Mouse (Mus musculus) CH12.LX (cell line): ENCODE measurements around the gene Foxo1. TPM values are rescaled to one million over a fixed set of nuclear protein-coding genes. Genes with fewer than 3 reads are reported as not detected.

ENCODE experiments used
- DNase-seq: peaks from one replicate; pipeline ENCODE4 v3.0.0-alpha.2; 2013; ENCODE audit errors: extremely low read depth
- H3K27ac ChIP-seq: 2 replicates; pipeline ENCODE4 v1.5.1; 2012; ENCODE audit warnings: low read depth, mild to moderate bottlenecking, control low read depth, moderate library complexity; ENCODE audit not compliant: insufficient read depth
- H3K27me3 ChIP-seq: replicated peaks from 2 replicates; pipeline ENCODE3; 2012; ENCODE audit warnings: inconsistent platforms
- H3K36me3 ChIP-seq, 2 experiments: replicated peaks in 1 of 2; 2 replicates each; pipeline versions ENCODE3 to v1.6.1; 2012; ENCODE audit warnings: inconsistent platforms in 1 of 2, low read length in 1 of 2, mild to moderate bottlenecking in 1 of 2, mixed read lengths in 1 of 2, moderate library complexity in 1 of 2; ENCODE audit not compliant: control insufficient read depth in 1 of 2, insufficient read depth in 1 of 2
- H3K4me1 ChIP-seq, 2 experiments: 2 replicates each; pipeline ENCODE4 v1.6.1; 2012; ENCODE audit warnings: inconsistent platforms in 1 of 2, moderate library complexity in 1 of 2; ENCODE audit not compliant: insufficient read depth in 2 of 2, control insufficient read depth in 1 of 2
- H3K4me2 ChIP-seq: 2 replicates; pipeline ENCODE4 v1.6.1; 2012; ENCODE audit warnings: low read depth, mild to moderate bottlenecking, control low read depth; ENCODE audit not compliant: poor library complexity, insufficient read depth, severe bottlenecking
- H3K4me3 ChIP-seq, 3 experiments: fragments of 150-350 bp in 1 of 3; sonication (generic) in 1 of 3; replicated peaks in 1 of 3; 2 replicates each; pipeline versions ENCODE3 to v1.5.1; 2011 to 2012; ENCODE audit warnings: low read depth in 2 of 3, low read length in 2 of 3, mild to moderate bottlenecking in 2 of 3, moderate library complexity in 2 of 3, control low read depth in 1 of 3, improper control_type of control experiment in 1 of 3, inconsistent platforms in 1 of 3, mixed read lengths in 1 of 3; ENCODE audit not compliant: poor library complexity in 1 of 3
- H3K79me2 ChIP-seq: replicated peaks from 2 replicates; pipeline ENCODE4 v1.6.1; 2012; ENCODE audit warnings: mild to moderate bottlenecking, moderate library complexity; ENCODE audit not compliant: control insufficient read depth, poor library complexity, insufficient read depth, severe bottlenecking; ENCODE audit errors: extremely low read depth
- H3K9ac ChIP-seq: 2 replicates; pipeline ENCODE4 v1.6.1; 2012; ENCODE audit warnings: low read depth, mild to moderate bottlenecking, control low read depth, moderate library complexity; ENCODE audit not compliant: insufficient read depth
- H3K9me3 ChIP-seq: replicated peaks from 2 replicates; pipeline ENCODE3; 2012; ENCODE audit warnings: low read length, inconsistent platforms, mixed read lengths
- BHLHE40 ChIP-seq: IDR thresholded peaks from 2 replicates; pipeline ENCODE4 v1.6.1; 2011; ENCODE audit warnings: mild to moderate bottlenecking, low read depth, low read length, improper control_type of control experiment
- CHD1 ChIP-seq: IDR thresholded peaks from 2 replicates; pipeline ENCODE4 v1.6.1; 2012; ENCODE audit warnings: low read depth, low read length, improper control_type of control experiment, inconsistent platforms
- CHD2 ChIP-seq: IDR thresholded peaks from 2 replicates; pipeline ENCODE4 v1.6.1; 2011; ENCODE audit warnings: low read length, improper control_type of control experiment
- ELF1 ChIP-seq: IDR thresholded peaks from 2 replicates; pipeline ENCODE4 v1.6.1; 2014; ENCODE audit warnings: low read depth, mild to moderate bottlenecking, inconsistent platforms, low read length, improper control_type of control experiment
- EP300 ChIP-seq: IDR thresholded peaks from 2 replicates; pipeline ENCODE4 v1.6.1; 2011; ENCODE audit warnings: low read length, improper control_type of control experiment
- GABPA ChIP-seq: IDR thresholded peaks from 2 replicates; pipeline ENCODE4 v1.6.1; 2012; ENCODE audit warnings: low read depth, low read length, improper control_type of control experiment, inconsistent platforms; ENCODE audit not compliant: insufficient replicate concordance
- HCFC1 ChIP-seq: IDR thresholded peaks from 2 replicates; pipeline ENCODE4 v1.6.1; 2012; ENCODE audit warnings: low read depth, mild to moderate bottlenecking, inconsistent platforms, low read length, improper control_type of control experiment
- IRF4 ChIP-seq: IDR thresholded peaks from 2 replicates; pipeline ENCODE4 v1.6.1; 2014; ENCODE audit warnings: low read depth, mild to moderate bottlenecking, inconsistent platforms, low read length, improper control_type of control experiment
- JUN ChIP-seq: IDR thresholded peaks from 2 replicates; pipeline ENCODE4 v1.6.1; 2011; ENCODE audit warnings: low read depth, mild to moderate bottlenecking, low read length, improper control_type of control experiment, moderate library complexity; ENCODE audit not compliant: insufficient read depth
- KAT2A ChIP-seq: IDR thresholded peaks from 2 replicates; pipeline ENCODE4 v1.6.1; 2012; ENCODE audit warnings: low read length, improper control_type of control experiment, inconsistent platforms; ENCODE audit not compliant: insufficient replicate concordance
- MAZ ChIP-seq: IDR thresholded peaks from 2 replicates; pipeline ENCODE4 v1.6.1; 2012; ENCODE audit warnings: low read depth, mild to moderate bottlenecking, inconsistent platforms, low read length, improper control_type of control experiment, moderate library complexity
- MXI1 ChIP-seq: IDR thresholded peaks from 2 replicates; pipeline ENCODE4 v1.6.1; 2011; ENCODE audit warnings: mild to moderate bottlenecking, low read depth, low read length, improper control_type of control experiment
- MYC ChIP-seq: IDR thresholded peaks from 2 replicates; pipeline ENCODE4 v1.6.1; 2011; ENCODE audit warnings: low read depth, mild to moderate bottlenecking, improper control_type of control experiment, low read length
- NELFE ChIP-seq: IDR thresholded peaks from 2 replicates; pipeline ENCODE4 v1.6.1; 2011; ENCODE audit warnings: low read depth, low read length, improper control_type of control experiment
- POLR2A ChIP-seq: IDR thresholded peaks from 2 replicates; pipeline ENCODE4 v1.6.1; 2011; ENCODE audit warnings: low read depth, mild to moderate bottlenecking, improper control_type of control experiment, low read length
- SIN3A ChIP-seq: IDR thresholded peaks from 2 replicates; pipeline ENCODE4 v1.6.1; 2012; ENCODE audit warnings: low read length, improper control_type of control experiment, inconsistent platforms
- TBP ChIP-seq: conservative IDR thresholded peaks from 2 replicates; pipeline ENCODE4 v1.6.1; 2011; ENCODE audit warnings: low read depth, low read length, improper control_type of control experiment
- TCF12 ChIP-seq: IDR thresholded peaks from 2 replicates; pipeline ENCODE4 v1.6.1; 2014; ENCODE audit warnings: low read depth, mild to moderate bottlenecking, inconsistent platforms, low read length, improper control_type of control experiment
- UBTF ChIP-seq: IDR thresholded peaks from 2 replicates; pipeline ENCODE4 v1.6.1; 2012; ENCODE audit warnings: low read depth, mild to moderate bottlenecking, inconsistent platforms, low read length, improper control_type of control experiment, moderate library complexity
- USF1 ChIP-seq: IDR thresholded peaks from 2 replicates; pipeline ENCODE4 v1.6.1; 2014; ENCODE audit warnings: low read depth, mild to moderate bottlenecking, inconsistent platforms, low read length, improper control_type of control experiment
- ZC3H11A ChIP-seq: IDR thresholded peaks from 2 replicates; pipeline ENCODE4 v1.6.1; 2012; ENCODE audit warnings: low read depth, mild to moderate bottlenecking, inconsistent platforms, low read length, improper control_type of control experiment
- ZKSCAN1 ChIP-seq: IDR thresholded peaks from 2 replicates; pipeline ENCODE4 v1.6.1; 2012; ENCODE audit warnings: low read depth, inconsistent platforms, low read length, improper control_type of control experiment, borderline replicate concordance
- ZNF384 ChIP-seq: IDR thresholded peaks from 2 replicates; pipeline ENCODE4 v1.6.1; 2012; ENCODE audit warnings: low read depth, low read length, improper control_type of control experiment, inconsistent platforms
- dilution Hi-C: fragments of 300-500 bp; cut with MboI; formaldehyde crosslinking; loops from 2 replicates; pipeline ENCODE4 v1.14.3; 2020; ENCODE audit warnings: low sequenced_read_pairs; ENCODE audit not compliant: extremely low pct_unique_long_range_greater_than_20kb, extremely low pct_ligation_motif_present
- in situ Hi-C: fragments of 300-500 bp; cut with MboI; formaldehyde crosslinking; loops from 3 replicates; pipeline ENCODE4 v1.14.3; 2019; ENCODE audit warnings: low sequenced_read_pairs, low pct_ligation_motif_present, low pct_unique_long_range_greater_than_20kb, mixed read lengths
- polyA plus RNA-seq: library from polyadenylated mRNA; unstranded; fragments of >175 nt; gene quantifications from 2 replicates; pipeline ENCODE4 v1.2.1, GENCODE M21; 2012; ENCODE audit warnings: low read depth; ENCODE audit not compliant: insufficient read length
- total RNA-seq, 2 experiments: library from RNA; depleted of rRNA; stranded (reverse); fragments of 300-350 nt in 1 of 2; fragments of >200 nt in 1 of 2; gene quantifications; 2 replicates each; pipeline ENCODE4 v1.2.3; 2012 to 2014

Foxo1 gene
- total and polyA plus RNA-seq, 3 experiments, result 0.79 to 6.9 (median 1.2) TPM

DNA sequence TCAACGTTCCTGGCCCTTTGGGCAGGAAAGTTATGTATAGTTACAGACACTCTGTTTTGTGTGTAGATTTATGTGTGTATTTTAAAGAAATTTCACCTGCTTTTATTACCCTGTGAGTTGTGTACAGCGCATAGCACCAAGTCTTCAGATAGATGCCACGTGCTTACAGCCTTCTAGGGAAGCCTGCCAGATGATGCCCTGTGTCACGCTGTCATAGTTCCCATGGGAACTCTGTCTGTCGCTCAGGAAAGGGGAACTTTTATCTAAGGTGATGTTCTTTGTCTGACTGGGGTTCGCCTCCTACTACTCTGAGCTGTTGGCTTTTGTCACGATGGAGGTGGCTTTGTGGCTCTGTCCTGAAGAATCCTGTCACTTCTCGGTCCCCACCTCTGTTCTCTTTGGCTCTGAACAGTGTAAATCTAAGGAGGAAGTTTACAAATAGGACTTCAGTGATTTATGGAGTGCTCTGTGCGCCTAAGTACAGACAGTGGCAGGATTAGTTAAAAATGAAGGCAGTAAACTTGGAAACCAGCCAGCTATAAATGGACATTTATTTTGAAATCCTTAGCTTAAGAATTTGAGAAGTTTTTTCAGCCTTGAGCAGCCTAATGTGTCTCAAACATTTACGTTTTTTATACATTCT, 80.0 kb downstream of the Foxo1 start:
- DNase-seq, result peak; percentile 25
- dilution Hi-C loops, result no loop called here

DNA sequence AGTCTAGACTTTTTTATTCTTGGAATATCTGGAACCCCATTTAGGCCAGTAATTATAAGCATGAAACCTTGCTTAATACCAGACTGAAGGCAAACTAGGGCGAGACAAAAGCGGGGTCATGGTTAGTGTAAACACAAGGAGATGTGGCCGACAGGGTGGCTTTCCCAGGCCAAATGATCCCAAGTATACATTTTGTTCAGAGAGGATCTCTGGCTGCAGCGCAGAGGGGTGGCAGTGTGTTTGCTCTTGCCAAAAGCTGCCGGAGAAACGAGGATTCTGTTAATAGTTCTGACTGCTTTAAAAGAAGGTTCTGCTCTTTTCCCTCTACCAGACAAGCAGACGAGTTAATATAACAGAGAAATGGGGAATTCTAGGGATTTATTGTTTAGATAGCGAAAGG, 82.5 kb downstream of the Foxo1 start:
- in situ Hi-C loops (no loop called here), dilution Hi-C loops (no loop called here)
- no peak overlapping the region for H3K9ac ChIP-seq
- no peak overlapping the region for H3K27ac ChIP-seq
- peaks cover 0 to 27% of the 10 kb centered on the region in 2 experiments; a peak in 2 of 4 replicates for H3K4me1 ChIP-seq
- H3K4me3 ChIP-seq, result no peak overlapping the region
- H3K79me2 ChIP-seq, result no peaks in the 10 kb centered on the region; the same call in 1 of the 2 replicates
- no peaks in the 10 kb centered on the region for H3K27me3 ChIP-seq
- DNase-seq, result no peak
- no peak overlapping the region for H3K4me2 ChIP-seq
- peaks cover 14 to 36% of the 10 kb centered on the region in 2 experiments for H3K36me3 ChIP-seq
- no peaks in the 10 kb centered on the region for H3K9me3 ChIP-seq
- TF ChIP-seq CHD1, result no peak
- TF ChIP-seq CHD2, result no peak
- no peak for TF ChIP-seq JUN

More for the DNA sequence above, 80.0 kb downstream of the Foxo1 start:
- TF ChIP-seq IRF4, result no peak
- no peak for TF ChIP-seq UBTF
- TF ChIP-seq GABPA, result no peak
- TF ChIP-seq, all 38 proteins: peak for 0
- in situ Hi-C loops, result no loop called here
- H3K9me3 ChIP-seq, result no peaks in the 10 kb centered on the region
- no peaks in the 10 kb centered on the region for H3K27me3 ChIP-seq
- H3K36me3 ChIP-seq, result peaks cover 16 to 45% of the 10 kb centered on the region in 2 experiments
- H3K4me2 ChIP-seq, result no peak overlapping the region
- H3K27ac ChIP-seq, result no peak overlapping the region
- H3K79me2 ChIP-seq, result no peaks in the 10 kb centered on the region; the same call in 1 of the 2 replicates
- no peak overlapping the region for H3K9ac ChIP-seq
- peaks cover 0 to 38% of the 10 kb centered on the region in 2 experiments; a peak in 2 of 4 replicates for H3K4me1 ChIP-seq
- H3K4me3 ChIP-seq, result no peak overlapping the region

DNA sequence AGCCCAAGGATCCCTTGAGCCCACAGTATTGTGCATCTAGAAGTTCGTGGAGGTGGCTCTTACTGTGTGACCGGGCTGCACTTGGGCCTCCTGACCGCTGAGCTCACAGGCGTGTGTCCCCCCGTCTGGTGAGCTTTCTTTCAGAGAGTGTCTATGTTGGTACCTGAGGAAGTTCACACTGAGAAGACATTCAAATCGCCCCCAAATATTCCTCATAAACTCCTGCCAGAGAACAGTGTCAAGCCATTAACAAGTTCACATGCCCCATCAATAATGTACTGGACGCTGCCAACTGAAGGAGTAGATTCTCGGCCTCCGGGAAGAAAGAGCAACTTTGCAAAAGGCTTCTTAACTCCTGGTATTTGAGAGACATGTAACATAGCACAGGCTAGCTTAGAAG, 83.8 kb downstream of the Foxo1 start:
- TF ChIP-seq HCFC1, result no peak
- TF ChIP-seq BHLHE40, result no peak
- TF ChIP-seq TCF12, result no peak
- no peak for TF ChIP-seq MYC
- no peak for TF ChIP-seq GABPA
- TF ChIP-seq KAT2A, result no peak
- TF ChIP-seq ZKSCAN1, result no peak
- TF ChIP-seq NELFE, result no peak
- TF ChIP-seq ELF1, result no peak
- TF ChIP-seq TBP, result no peak
- no peak for TF ChIP-seq EP300
- TF ChIP-seq ZNF384, result no peak
- no peak for TF ChIP-seq SIN3A
- TF ChIP-seq MAZ, result no peak
- TF ChIP-seq ZC3H11A, result no peak
- no peak for TF ChIP-seq USF1
- TF ChIP-seq MXI1, result no peak
- TF ChIP-seq POLR2A, result no peak
- Histone ChIP-seq H3K4me1 (peaks cover 0 to 27% of the 10 kb centered on the region in 2 experiments; a peak in 2 of 4 replicates), H3K27me3 (no peaks in the 10 kb centered on the region), H3K27ac (no peak overlapping the region), H3K9me3 (no peaks in the 10 kb centered on the region), H3K36me3 (peaks cover 8 to 27% of the 10 kb centered on the region in 2 experiments), H3K4me2 (no peak overlapping the region), H3K79me2 (no peaks in the 10 kb centered on the region; the same call in 1 of the 2 replicates), H3K4me3 (no peak overlapping the region), H3K9ac (no peak overlapping the region)
- DNase-seq, result no peak
- dilution Hi-C loops (no loop called here), in situ Hi-C loops (no loop called here)
